Mouse (Mus musculus) forebrain, embryonic 16.5 days (tissue): ENCODE data around the gene Deup1. TPM values are rescaled to one million over a fixed set of nuclear protein-coding genes. Genes with fewer than 3 reads are reported as not detected.

Source experiments
- ATAC-seq: fragments of 200-750 bp; cut with Nextera tagmentation; 2 replicates; pipeline ENCODE4 v1.8.0; 2017; ENCODE audit warnings: mild to moderate bottlenecking, moderate library complexity
- H3K27ac ChIP-seq: fragments of 300-500 bp; sonication (generic); 2 replicates; pipeline ENCODE4 v1.5.1; 2014; ENCODE audit warnings: low read length, control low read depth
- H3K27me3 ChIP-seq: fragments of 300-500 bp; sonication (generic); replicated peaks from 2 replicates; pipeline ENCODE4 v1.6.1; 2014; ENCODE audit warnings: low read length; ENCODE audit not compliant: control insufficient read depth, insufficient read depth
- H3K36me3 ChIP-seq: fragments of 300-500 bp; sonication (generic); 2 replicates; pipeline ENCODE4 v1.6.1; 2014; ENCODE audit not compliant: control insufficient read depth, insufficient read depth
- H3K4me1 ChIP-seq: fragments of 300-500 bp; sonication (generic); replicated peaks from 2 replicates; pipeline ENCODE4 v1.6.1; 2014; ENCODE audit warnings: low read length; ENCODE audit not compliant: control insufficient read depth, insufficient read depth
- H3K4me2 ChIP-seq: fragments of 300-500 bp; sonication (generic); 2 replicates; pipeline ENCODE4 v1.6.1; 2014; ENCODE audit warnings: mild to moderate bottlenecking, low read length, control low read depth
- H3K4me3 ChIP-seq: fragments of 300-500 bp; sonication (generic); replicated peaks from 2 replicates; pipeline ENCODE4 v1.5.1; 2014; ENCODE audit warnings: mild to moderate bottlenecking, low read length, control low read depth
- H3K9ac ChIP-seq: fragments of 300-500 bp; sonication (generic); replicated peaks from 2 replicates; pipeline ENCODE4 v1.6.1; 2014; ENCODE audit warnings: low read depth, low read length, control low read depth
- H3K9me3 ChIP-seq: fragments of 300-500 bp; sonication (generic); 2 replicates; pipeline ENCODE4 v1.6.1; 2016; ENCODE audit warnings: low read length; ENCODE audit not compliant: control insufficient read depth
- WGBS: fragments of 180-500 bp; shearing (Covaris S2); extraction: QIAGEN DNeasy Blood & Tissue Kit; methylation state at CpG from one replicate; pipeline ENCODE4 v1.1.7; 2014; 5-methylcytosine and 5-hydroxymethylcytosine counted together
- polyA plus RNA-seq: library from polyadenylated mRNA; unstranded; fragments of >200 nt; fragmentation: Nextera tagmentation; extraction: Ambion mirVana; gene quantifications from 2 replicates; pipeline ENCODE4 v1.2.1, GENCODE M21; 2015

Gene Deup1
- 1.4 and 1.6 TPM in 2 replicates for polyA plus RNA-seq

GRCm38 (mm10) chr9:15627785-15628287 lies at the start of gene Deup1:
Gene Deup1 (minus strand): TSS chr9:15627933.
- under 1% methylated on average over 28 of the region's 28 CpGs for WGBS

GRCm38 (mm10) chr9:15672251-15672650 lies 44.5 kb upstream of the Deup1 start:
- no peaks in the 10 kb centered on the region for H3K4me1 ChIP-seq
- no peaks in the 10 kb centered on the region for H3K9me3 ChIP-seq
- ATAC-seq, result no peak
- 44% methylated on average over 1 of the region's 1 CpGs for WGBS
- no peak overlapping the region for H3K4me3 ChIP-seq
- H3K4me2 ChIP-seq, result no peak overlapping the region
- H3K27ac ChIP-seq, result no peak overlapping the region
- no peak overlapping the region for H3K9ac ChIP-seq
- H3K27me3 ChIP-seq, result no peaks in the 10 kb centered on the region
- H3K36me3 ChIP-seq, result no peaks in the 10 kb centered on the region

More at GRCm38 (mm10) chr9:15627785-15628287, at the start of gene Deup1:
- peak; percentile 96 for ATAC-seq
- no peaks in the 10 kb centered on the region for H3K36me3 ChIP-seq
- H3K9ac ChIP-seq, result peak within 1 kb of the TSS; percentile 51
- no peaks in the 10 kb centered on the region for H3K9me3 ChIP-seq
- H3K27me3 ChIP-seq, result no peaks in the 10 kb centered on the region
- peak within 1 kb of the TSS; percentile 35 for H3K4me3 ChIP-seq
- peaks cover 7% of the 10 kb centered on the region for H3K4me1 ChIP-seq
- peak within 1 kb of the TSS; percentile 66 for H3K4me2 ChIP-seq
- no peak within 1 kb of the TSS for H3K27ac ChIP-seq

GRCm38 (mm10) chr9:15670002-15670527 lies 42.3 kb upstream of the Deup1 start:
- Histone ChIP-seq H3K9ac (no peak overlapping the region), H3K4me3 (no peak overlapping the region), H3K4me2 (no peak overlapping the region), H3K27me3 (no peaks in the 10 kb centered on the region), H3K27ac (no peak overlapping the region), H3K9me3 (no peaks in the 10 kb centered on the region), H3K4me1 (no peaks in the 10 kb centered on the region), H3K36me3 (no peaks in the 10 kb centered on the region)
- WGBS, result 62% methylated on average over 5 of the region's 5 CpGs
- ATAC-seq, result no peak

GRCm38 (mm10) chr9:15669452-15669851 lies 41.7 kb upstream of the Deup1 start:
- no peak overlapping the region for H3K4me2 ChIP-seq

GRCm38 (mm10) chr9:15664606-15665005 lies 36.9 kb upstream of the Deup1 start:
- no peak overlapping the region for H3K9ac ChIP-seq
- no peaks in the 10 kb centered on the region for H3K9me3 ChIP-seq
- H3K4me3 ChIP-seq, result no peak overlapping the region
- H3K27me3 ChIP-seq, result no peaks in the 10 kb centered on the region
- H3K4me2 ChIP-seq, result no peak overlapping the region
- no peak overlapping the region for H3K27ac ChIP-seq
- ATAC-seq, result no peak
- 83% methylated on average over 7 of the region's 7 CpGs for WGBS
- no peaks in the 10 kb centered on the region for H3K36me3 ChIP-seq
- H3K4me1 ChIP-seq, result no peaks in the 10 kb centered on the region

More at GRCm38 (mm10) chr9:15669452-15669851, 41.7 kb upstream of the Deup1 start:
- 80% methylated on average over 3 of the region's 3 CpGs for WGBS
- Histone ChIP-seq H3K4me3 (no peak overlapping the region), H3K9ac (no peak overlapping the region), H3K9me3 (no peaks in the 10 kb centered on the region), H3K27ac (no peak overlapping the region), H3K4me1 (no peaks in the 10 kb centered on the region), H3K36me3 (no peaks in the 10 kb centered on the region), H3K27me3 (no peaks in the 10 kb centered on the region)
- no peak for ATAC-seq

- Histone ChIP-seq H3K4me3 (no peak overlapping the region), H3K36me3 (no peaks in the 10 kb centered on the region), H3K4me1 (no peaks in the 10 kb centered on the region), H3K27ac (no peak overlapping the region), H3K4me2 (no peak overlapping the region), H3K27me3 (no peaks in the 10 kb centered on the region), H3K9ac (no peak overlapping the region), H3K9me3 (no peaks in the 10 kb centered on the region)
- no peak for ATAC-seq
- 85% methylated on average over 6 of the region's 6 CpGs for WGBS
These were observed 31.3 kb upstream of the Deup1 start for GRCm38 (mm10) chr9:15659069-15659468.

- Histone ChIP-seq H3K4me3 (no peak overlapping the region), H3K27ac (no peak overlapping the region), H3K36me3 (no peaks in the 10 kb centered on the region), H3K9ac (no peak overlapping the region), H3K4me2 (no peak overlapping the region), H3K9me3 (no peaks in the 10 kb centered on the region), H3K27me3 (no peaks in the 10 kb centered on the region), H3K4me1 (no peaks in the 10 kb centered on the region)
- 48% methylated on average over 6 of the region's 6 CpGs for WGBS
- ATAC-seq, result no peak
These were observed 30.6 kb upstream of the Deup1 start for GRCm38 (mm10) chr9:15658236-15658785.

- no peak overlapping the region for H3K9ac ChIP-seq
- H3K4me3 ChIP-seq, result no peak overlapping the region
- no peaks in the 10 kb centered on the region for H3K9me3 ChIP-seq
- H3K4me2 ChIP-seq, result no peak overlapping the region
- H3K27me3 ChIP-seq, result no peaks in the 10 kb centered on the region
- peak; percentile 64 for ATAC-seq
- H3K27ac ChIP-seq, result no peak overlapping the region
- no peaks in the 10 kb centered on the region for H3K36me3 ChIP-seq
- no peaks in the 10 kb centered on the region for H3K4me1 ChIP-seq
These were observed 25.3 kb upstream of the Deup1 start for GRCm38 (mm10) chr9:15653036-15653435.

- ATAC-seq, result no peak
- 98% methylated on average over 2 of the region's 2 CpGs for WGBS
These were observed 22.2 kb upstream of the Deup1 start for GRCm38 (mm10) chr9:15649977-15650376.

More at GRCm38 (mm10) chr9:15649977-15650376, 22.2 kb upstream of the Deup1 start:
- Histone ChIP-seq H3K27ac (no peak overlapping the region), H3K4me1 (no peaks in the 10 kb centered on the region), H3K4me2 (no peak overlapping the region), H3K4me3 (no peak overlapping the region), H3K9me3 (no peaks in the 10 kb centered on the region), H3K27me3 (no peaks in the 10 kb centered on the region), H3K36me3 (no peaks in the 10 kb centered on the region), H3K9ac (no peak overlapping the region)
